Mouse (Mus musculus): Measurements from ENCODE around the gene Fkbp1a. TPM values are rescaled to one million over a fixed set of nuclear protein-coding genes. Genes with fewer than 3 reads are reported as not detected.
A peak's percentile ranks its signal among the peaks of the same experiment; 100 is the strongest.

The Fkbp1a gene
- polyA plus RNA-seq, 1 experiment from 2014 or later = 562 TPM

- Histone ChIP-seq H3K4me2 (ENCODE audit: low read depth, low read length, severe bottlenecking) (no peak overlapping the region), H3K27me3 (ENCODE audit: control insufficient read depth, insufficient read depth, low read length) (no peaks in the 10 kb centered on the region), H3K9me3 (ENCODE audit: control insufficient read depth, low read length) (no peaks in the 10 kb centered on the region), H3K27ac (ENCODE audit: low read depth, low read length) (no peak overlapping the region), H3K9ac (ENCODE audit: low read length) (no peak overlapping the region), H3K36me3 (ENCODE audit: control insufficient read depth, insufficient read depth, low read length) (no peaks in the 10 kb centered on the region), H3K4me1 (replicated peaks; ENCODE audit: control insufficient read depth, insufficient read depth, low read length) (no peaks in the 10 kb centered on the region), H3K4me3 (ENCODE audit: low read depth, low read length) (no peak overlapping the region)
- ATAC-seq (replicated peaks; ENCODE audit: low FRiP score) = no peak
- 70% methylated on average over 4 of the region's 4 CpGs for WGBS
- DNase-seq (ENCODE audit: low spot score) = no peak
These were observed 17.8 kb upstream of the Fkbp1a start for GRCm38 (mm10) chr2:151524324-151525041.

- no peak for DNase-seq (ENCODE audit: low spot score)
- 70% methylated on average over 2 of the region's 2 CpGs for WGBS
- Histone ChIP-seq H3K4me1 (replicated peaks; ENCODE audit: control insufficient read depth, insufficient read depth, low read length) (no peaks in the 10 kb centered on the region), H3K4me2 (ENCODE audit: low read depth, low read length, severe bottlenecking) (no peak overlapping the region), H3K4me3 (ENCODE audit: low read depth, low read length) (no peak overlapping the region), H3K27ac (ENCODE audit: low read depth, low read length) (no peak overlapping the region), H3K36me3 (ENCODE audit: control insufficient read depth, insufficient read depth, low read length) (no peaks in the 10 kb centered on the region), H3K9ac (ENCODE audit: low read length) (no peak overlapping the region), H3K9me3 (ENCODE audit: control insufficient read depth, low read length) (no peaks in the 10 kb centered on the region), H3K27me3 (ENCODE audit: control insufficient read depth, insufficient read depth, low read length) (no peaks in the 10 kb centered on the region)
- no peak for ATAC-seq (replicated peaks; ENCODE audit: low FRiP score)
These were observed 16.8 kb upstream of the Fkbp1a start for GRCm38 (mm10) chr2:151525520-151525919.

- no peaks in the 10 kb centered on the region for H3K27me3 ChIP-seq (ENCODE audit: control insufficient read depth, insufficient read depth, low read length)
- 85% methylated on average over 1 of the region's 1 CpGs for WGBS
- no peaks in the 10 kb centered on the region for H3K36me3 ChIP-seq (ENCODE audit: control insufficient read depth, insufficient read depth, low read length)
- no peaks in the 10 kb centered on the region for H3K4me1 ChIP-seq (replicated peaks; ENCODE audit: control insufficient read depth, insufficient read depth, low read length)
- DNase-seq (ENCODE audit: low spot score) = no peak
- H3K4me2 ChIP-seq (ENCODE audit: low read depth, low read length, severe bottlenecking) = no peak overlapping the region
- H3K27ac ChIP-seq (ENCODE audit: low read depth, low read length) = no peak overlapping the region
- H3K9me3 ChIP-seq (ENCODE audit: control insufficient read depth, low read length) = no peaks in the 10 kb centered on the region
- no peak overlapping the region for H3K4me3 ChIP-seq (ENCODE audit: low read depth, low read length)
- H3K9ac ChIP-seq (ENCODE audit: low read length) = no peak overlapping the region
- no peak for ATAC-seq (replicated peaks; ENCODE audit: low FRiP score)
These were observed 14.2 kb upstream of the Fkbp1a start for GRCm38 (mm10) chr2:151528066-151528465.

- Histone ChIP-seq H3K27me3 (ENCODE audit: control insufficient read depth, insufficient read depth, low read length) (no peaks in the 10 kb centered on the region), H3K4me1 (replicated peaks; ENCODE audit: control insufficient read depth, insufficient read depth, low read length) (no peaks in the 10 kb centered on the region)
- no peak for ATAC-seq (replicated peaks; ENCODE audit: low FRiP score)
These were observed 13.1 kb upstream of the Fkbp1a start for GRCm38 (mm10) chr2:151529169-151529568.

GRCm38 (mm10) chr2:151530378-151531230 is 11.7 kb upstream of the Fkbp1a start:
- Histone ChIP-seq H3K4me1 (replicated peaks; ENCODE audit: control insufficient read depth, insufficient read depth, low read length) (no peaks in the 10 kb centered on the region), H3K27me3 (ENCODE audit: control insufficient read depth, insufficient read depth, low read length) (no peaks in the 10 kb centered on the region), H3K36me3 (ENCODE audit: control insufficient read depth, insufficient read depth, low read length) (no peaks in the 10 kb centered on the region), H3K9me3 (ENCODE audit: control insufficient read depth, low read length) (no peaks in the 10 kb centered on the region), H3K4me3 (ENCODE audit: low read depth, low read length) (no peak overlapping the region), H3K4me2 (ENCODE audit: low read depth, low read length, severe bottlenecking) (no peak overlapping the region), H3K27ac (ENCODE audit: low read depth, low read length) (no peak overlapping the region), H3K9ac (ENCODE audit: low read length) (no peak overlapping the region)
- no peak for ATAC-seq (replicated peaks; ENCODE audit: low FRiP score)
- no peak for DNase-seq (ENCODE audit: low spot score)
- WGBS = 63% methylated on average over 8 of the region's 8 CpGs

More at GRCm38 (mm10) chr2:151529169-151529568, 13.1 kb upstream of the Fkbp1a start:
- Histone ChIP-seq H3K4me3 (ENCODE audit: low read depth, low read length) (no peak overlapping the region), H3K27ac (ENCODE audit: low read depth, low read length) (no peak overlapping the region), H3K9ac (ENCODE audit: low read length) (no peak overlapping the region), H3K4me2 (ENCODE audit: low read depth, low read length, severe bottlenecking) (no peak overlapping the region), H3K9me3 (ENCODE audit: control insufficient read depth, low read length) (no peaks in the 10 kb centered on the region), H3K36me3 (ENCODE audit: control insufficient read depth, insufficient read depth, low read length) (no peaks in the 10 kb centered on the region)
- DNase-seq (ENCODE audit: low spot score) = no peak

- DNase-seq (ENCODE audit: low spot score) = no peak
- WGBS = 88% methylated on average over 6 of the region's 6 CpGs
- no peak overlapping the region for H3K4me3 ChIP-seq (ENCODE audit: low read depth, low read length)
These were observed 8.7 kb upstream of the Fkbp1a start for GRCm38 (mm10) chr2:151533632-151534031.

GRCm38 (mm10) chr2:151535961-151536617 is 6.2 kb upstream of the Fkbp1a start:
- Histone ChIP-seq H3K4me3 (ENCODE audit: low read depth, low read length) (no peak overlapping the region), H3K36me3 (ENCODE audit: control insufficient read depth, insufficient read depth, low read length) (no peaks in the 10 kb centered on the region), H3K4me2 (ENCODE audit: low read depth, low read length, severe bottlenecking) (no peak overlapping the region), H3K9me3 (ENCODE audit: control insufficient read depth, low read length) (no peaks in the 10 kb centered on the region), H3K4me1 (replicated peaks; ENCODE audit: control insufficient read depth, insufficient read depth, low read length) (no peaks in the 10 kb centered on the region), H3K27me3 (ENCODE audit: control insufficient read depth, insufficient read depth, low read length) (no peaks in the 10 kb centered on the region), H3K27ac (ENCODE audit: low read depth, low read length) (no peak overlapping the region), H3K9ac (ENCODE audit: low read length) (no peak overlapping the region)
- 63% methylated on average over 1 of the region's 1 CpGs for WGBS
- ATAC-seq (replicated peaks; ENCODE audit: low FRiP score) (peak; percentile 68), DNase-seq (ENCODE audit: low spot score) (no peak)

More at GRCm38 (mm10) chr2:151533632-151534031, 8.7 kb upstream of the Fkbp1a start:
- Histone ChIP-seq H3K27ac (ENCODE audit: low read depth, low read length) (no peak overlapping the region), H3K27me3 (ENCODE audit: control insufficient read depth, insufficient read depth, low read length) (no peaks in the 10 kb centered on the region), H3K36me3 (ENCODE audit: control insufficient read depth, insufficient read depth, low read length) (no peaks in the 10 kb centered on the region), H3K9ac (ENCODE audit: low read length) (no peak overlapping the region), H3K4me2 (ENCODE audit: low read depth, low read length, severe bottlenecking) (no peak overlapping the region), H3K4me1 (replicated peaks; ENCODE audit: control insufficient read depth, insufficient read depth, low read length) (no peaks in the 10 kb centered on the region), H3K9me3 (ENCODE audit: control insufficient read depth, low read length) (no peaks in the 10 kb centered on the region)
- ATAC-seq (replicated peaks; ENCODE audit: low FRiP score) = no peak

GRCm38 (mm10) chr2:151536618-151536974 is 5.7 kb upstream of the Fkbp1a start:
- 84% methylated on average over 5 of the region's 5 CpGs for WGBS
- no peak overlapping the region for H3K4me2 ChIP-seq (ENCODE audit: low read depth, low read length, severe bottlenecking)
- no peak for DNase-seq (ENCODE audit: low spot score)

More at GRCm38 (mm10) chr2:151536618-151536974, 5.7 kb upstream of the Fkbp1a start:
- Histone ChIP-seq H3K4me3 (ENCODE audit: low read depth, low read length) (no peak overlapping the region), H3K4me1 (replicated peaks; ENCODE audit: control insufficient read depth, insufficient read depth, low read length) (no peaks in the 10 kb centered on the region), H3K27ac (ENCODE audit: low read depth, low read length) (no peak overlapping the region), H3K9me3 (ENCODE audit: control insufficient read depth, low read length) (no peaks in the 10 kb centered on the region), H3K27me3 (ENCODE audit: control insufficient read depth, insufficient read depth, low read length) (no peaks in the 10 kb centered on the region), H3K36me3 (ENCODE audit: control insufficient read depth, insufficient read depth, low read length) (no peaks in the 10 kb centered on the region), H3K9ac (ENCODE audit: low read length) (no peak overlapping the region)
- no peak; the same call in 1 of the 2 replicates for ATAC-seq (replicated peaks; ENCODE audit: low FRiP score)
